Mouse (Mus musculus) retina, postnatal 7 days (tissue): ENCODE data around the gene Lrg1.
A peak's percentile ranks its signal among the peaks of the same experiment; 100 is the strongest.

Experiments
- DNase-seq: peaks from one replicate; pipeline ENCODE4 v3.0.0-alpha.2; 2012; ENCODE audit warnings: low read depth, low spot score

Lrg1 gene

DNA sequence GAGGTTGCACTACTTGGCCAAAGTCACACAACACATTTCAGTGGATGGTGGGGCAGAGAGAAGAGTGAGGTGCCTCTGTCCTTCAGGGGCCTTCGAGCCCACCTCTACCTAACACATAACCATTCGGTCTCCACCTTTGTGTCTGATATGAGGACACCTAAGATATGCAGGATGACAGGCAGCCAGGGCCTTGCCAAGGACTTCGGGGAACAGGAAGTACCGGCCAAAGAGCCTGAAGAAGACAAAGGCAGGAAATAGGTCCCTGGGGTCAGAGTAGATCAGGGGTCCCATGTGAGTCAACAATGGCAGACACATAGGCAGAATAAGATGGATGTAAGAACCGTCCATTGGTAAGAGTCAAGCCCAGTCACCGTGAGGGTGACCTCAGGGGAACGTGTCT, 14.8 kb upstream of the Lrg1 start:
- DNase-seq = no peak

DNA sequence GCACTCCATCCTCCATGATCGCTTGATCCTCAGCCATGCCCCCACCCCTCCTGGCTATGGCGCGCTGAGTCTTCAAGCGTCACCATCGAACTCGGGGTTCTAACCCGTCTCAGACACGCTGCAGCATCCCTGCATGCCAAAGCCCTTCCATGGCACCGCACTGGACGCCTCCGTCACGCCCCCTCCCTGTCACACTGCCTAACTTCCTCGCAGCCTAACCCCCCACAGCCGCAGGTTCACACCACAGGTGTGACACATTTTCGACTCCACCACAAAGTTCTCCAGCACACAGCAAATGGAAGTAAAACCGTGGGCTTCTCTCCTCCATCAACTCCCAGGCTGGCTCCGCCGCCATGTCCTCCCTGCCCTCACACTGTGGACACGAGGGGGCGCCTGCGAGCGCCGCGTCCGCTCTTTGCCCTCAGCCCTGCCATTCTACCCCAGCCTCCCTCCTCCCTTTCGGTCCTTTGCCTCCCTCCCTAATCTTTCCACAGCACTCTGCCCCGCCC, 12.7 kb upstream of the Lrg1 start:
- no peak for DNase-seq

DNA sequence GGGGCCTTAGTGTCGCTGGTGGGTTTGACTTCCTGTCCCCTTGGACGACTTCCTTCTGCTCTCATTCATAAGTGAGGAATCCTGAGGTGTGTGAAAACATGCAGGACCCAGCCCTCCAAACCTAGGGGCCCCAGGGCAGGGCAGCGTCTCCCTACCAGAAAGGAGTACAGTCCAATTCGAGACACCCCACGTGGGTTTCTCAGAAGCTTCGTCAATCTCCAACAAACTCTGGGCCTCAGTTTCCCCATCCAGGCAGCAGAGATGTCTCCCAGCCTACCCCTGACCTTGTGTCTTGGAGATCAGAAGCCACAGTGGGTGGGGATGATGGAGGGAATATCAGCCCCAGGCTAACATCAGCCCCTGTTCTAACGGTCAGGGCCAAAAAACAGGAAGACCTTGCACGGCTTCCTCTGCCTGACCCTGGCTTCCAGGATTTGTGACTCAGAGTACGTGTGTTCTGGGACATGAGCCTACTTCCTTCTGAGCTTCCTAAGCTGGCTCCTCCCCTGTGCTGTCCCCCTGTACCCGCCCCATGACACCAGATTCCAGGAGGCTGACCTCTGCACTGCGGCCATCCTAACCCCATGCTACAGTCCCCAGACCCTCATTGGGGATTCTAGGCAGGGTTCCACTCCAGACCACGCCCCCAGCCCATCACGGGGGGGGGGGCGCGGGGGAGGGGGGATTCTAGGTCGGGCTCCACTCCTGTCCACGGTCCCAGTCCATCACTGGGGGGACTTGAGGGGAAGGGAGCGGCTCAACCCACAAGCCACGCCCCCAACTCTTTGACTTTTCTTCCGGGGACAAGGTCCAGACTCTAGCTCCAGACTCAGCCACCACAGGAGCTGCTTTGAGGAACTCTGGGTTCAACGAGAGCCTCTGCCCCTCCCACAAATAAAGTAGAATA, 11.9 kb upstream of the Lrg1 start:
- no peak for DNase-seq

DNA sequence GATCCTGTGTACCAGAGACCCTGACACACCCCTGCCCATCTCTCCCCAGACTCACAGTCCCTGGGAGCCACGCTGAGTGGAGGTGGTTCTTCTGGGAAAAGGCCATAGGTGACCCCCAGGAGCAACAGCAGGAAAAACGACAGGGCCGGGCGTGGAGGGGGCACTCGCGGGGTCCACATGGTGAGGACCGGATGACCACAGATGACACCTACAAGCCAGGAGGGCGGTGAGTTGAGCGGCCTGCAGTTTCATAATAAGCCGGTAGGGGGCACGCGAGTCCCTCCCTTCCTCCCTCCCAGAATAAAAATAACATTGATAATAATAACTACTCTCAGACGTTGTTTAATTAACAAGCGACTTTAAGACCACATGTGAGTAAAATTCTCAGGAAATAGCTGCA, 10.9 kb upstream of the Lrg1 start:
- no peak for DNase-seq

DNA sequence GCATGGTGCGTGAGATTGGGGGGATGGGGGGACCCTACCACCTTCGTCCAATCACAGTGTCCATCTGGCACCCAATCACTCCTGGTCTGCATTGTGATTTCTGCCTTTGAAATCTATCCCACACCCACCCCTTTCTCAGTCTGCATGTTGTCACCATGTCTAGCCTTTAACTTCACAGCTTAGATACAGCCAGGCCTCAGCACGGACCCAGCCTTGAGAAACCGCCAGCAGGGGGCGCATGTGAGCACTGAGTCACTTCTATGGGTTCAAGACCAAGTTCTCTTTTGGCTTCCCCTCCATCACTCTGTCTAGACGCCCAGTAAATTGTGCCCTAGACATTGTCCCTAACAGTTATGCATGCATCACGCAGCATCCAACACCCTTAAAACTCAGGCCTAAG, 10.0 kb upstream of the Lrg1 start:
- no peak for DNase-seq

DNA sequence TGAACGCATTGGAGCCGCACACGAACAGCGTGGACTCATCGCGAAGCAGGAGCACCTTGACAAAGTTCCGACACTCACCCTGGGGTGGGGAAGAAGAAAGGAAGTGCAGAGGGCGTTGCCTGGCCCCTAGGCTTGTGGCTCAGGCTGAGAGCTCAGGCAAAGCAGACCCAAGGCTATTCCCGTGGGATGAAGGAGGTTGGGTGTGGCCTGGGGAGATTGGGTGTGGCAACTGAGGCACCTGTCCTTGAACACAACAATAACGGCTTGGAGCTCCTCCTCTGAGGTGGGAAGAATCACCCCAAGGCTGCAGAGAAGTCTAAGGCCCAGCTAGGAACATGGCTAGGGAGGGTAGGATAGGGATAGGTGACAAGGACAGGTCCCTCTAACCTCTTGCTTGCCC, 9.3 kb upstream of the Lrg1 start:
- DNase-seq = no peak

DNA sequence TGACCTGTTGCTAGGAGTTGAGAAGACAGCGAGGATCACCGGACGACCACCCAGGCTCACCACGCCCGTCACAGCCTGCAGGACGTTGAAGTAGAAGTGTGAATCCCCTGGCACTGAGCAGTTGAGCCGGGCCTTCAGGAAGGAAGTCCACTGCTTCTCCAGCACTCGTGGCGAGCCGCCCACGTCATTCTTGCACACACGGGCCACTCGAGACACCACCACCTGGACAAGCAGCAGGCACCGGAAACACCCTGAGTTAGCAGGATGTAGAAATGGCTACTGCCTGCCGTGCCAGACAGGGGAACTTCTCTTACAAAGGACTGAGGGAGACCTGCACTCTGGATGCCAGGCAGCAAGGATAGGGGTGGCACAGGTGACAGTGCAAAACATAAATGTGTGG, 6.4 kb upstream of the Lrg1 start:
- DNase-seq = no peak

DNA sequence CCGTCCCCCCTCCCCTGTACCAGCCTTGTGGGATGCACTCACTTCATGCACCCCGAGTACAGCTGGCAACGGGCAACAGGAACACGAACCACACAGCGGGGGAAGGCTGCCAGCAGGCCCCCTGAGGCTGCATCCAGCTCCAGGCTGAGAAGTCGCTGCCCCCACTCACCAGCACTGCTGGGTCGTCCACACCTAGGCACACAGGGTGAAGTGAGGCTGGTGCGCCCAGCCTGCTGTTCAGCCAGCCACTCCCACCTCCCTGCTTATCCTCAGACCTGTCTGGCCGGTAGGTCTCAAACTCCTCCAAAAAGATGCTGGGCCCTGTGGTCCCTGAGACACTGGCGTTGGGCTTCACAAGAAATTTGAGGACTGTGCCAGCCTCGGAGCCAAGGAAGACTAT, 4.4 kb upstream of the Lrg1 start:
- DNase-seq = no peak

DNA sequence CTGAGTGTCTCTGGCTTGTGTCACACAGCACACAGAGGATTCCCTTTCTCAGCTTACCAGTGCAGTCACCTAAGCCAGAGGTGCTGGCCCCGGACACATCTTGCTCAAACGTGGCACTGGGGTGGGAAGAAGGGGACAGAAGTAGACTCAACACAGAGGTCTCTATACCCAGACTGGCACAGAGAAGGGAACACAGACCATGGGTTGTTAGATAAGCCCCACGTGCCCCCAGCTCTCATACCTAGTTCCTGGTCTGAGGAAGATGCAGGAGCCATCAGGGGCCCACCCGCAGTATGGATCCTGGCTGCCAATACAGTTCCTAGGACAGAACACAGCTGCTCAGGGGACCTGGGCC, 3.5 kb upstream of the Lrg1 start:
- DNase-seq = no peak

DNA sequence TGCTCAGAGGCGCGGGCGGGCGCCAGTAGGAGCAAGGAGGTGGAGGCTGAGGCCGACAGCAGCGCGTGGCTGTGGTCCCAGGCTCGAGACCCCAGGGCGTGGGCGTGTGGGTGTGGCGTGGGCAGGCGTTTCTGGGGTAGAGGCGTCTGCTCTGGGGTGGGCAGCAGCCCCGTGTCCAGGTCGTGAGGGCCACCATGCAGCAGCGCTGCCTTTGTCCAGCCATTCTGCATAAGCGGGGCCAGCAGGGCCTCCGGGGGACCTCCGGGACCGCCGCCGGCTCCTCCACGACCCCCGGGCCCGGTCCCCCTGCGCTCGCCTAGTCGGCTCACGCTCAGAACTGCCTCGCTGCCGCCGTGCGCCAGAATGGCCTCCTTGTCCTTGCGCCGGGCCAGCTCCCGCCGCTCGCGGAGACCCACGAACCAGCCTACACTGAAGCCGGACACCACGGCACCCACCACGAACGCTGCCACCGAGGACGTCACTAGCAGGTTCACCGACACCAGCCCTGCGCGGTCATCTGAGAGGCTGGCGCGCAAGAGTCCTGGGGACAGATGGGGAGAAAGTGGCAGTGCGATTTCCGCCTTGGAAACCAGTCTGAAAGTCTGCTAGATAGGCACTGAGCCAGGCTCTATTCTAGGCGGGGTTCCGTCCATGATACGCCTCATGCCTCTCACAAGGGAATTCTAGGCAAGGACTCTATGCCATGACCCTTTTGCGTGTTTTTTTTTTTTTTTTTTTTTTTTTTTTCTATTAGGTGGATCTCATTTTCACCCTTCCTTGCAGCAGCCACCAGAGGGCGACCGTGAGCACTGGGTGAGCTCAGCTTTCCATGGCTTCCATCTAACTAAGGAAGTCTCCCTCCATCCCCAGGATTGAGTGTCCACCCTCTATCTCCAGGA, 2.8 kb upstream of the Lrg1 start:
- DNase-seq = peak; percentile 62

DNA sequence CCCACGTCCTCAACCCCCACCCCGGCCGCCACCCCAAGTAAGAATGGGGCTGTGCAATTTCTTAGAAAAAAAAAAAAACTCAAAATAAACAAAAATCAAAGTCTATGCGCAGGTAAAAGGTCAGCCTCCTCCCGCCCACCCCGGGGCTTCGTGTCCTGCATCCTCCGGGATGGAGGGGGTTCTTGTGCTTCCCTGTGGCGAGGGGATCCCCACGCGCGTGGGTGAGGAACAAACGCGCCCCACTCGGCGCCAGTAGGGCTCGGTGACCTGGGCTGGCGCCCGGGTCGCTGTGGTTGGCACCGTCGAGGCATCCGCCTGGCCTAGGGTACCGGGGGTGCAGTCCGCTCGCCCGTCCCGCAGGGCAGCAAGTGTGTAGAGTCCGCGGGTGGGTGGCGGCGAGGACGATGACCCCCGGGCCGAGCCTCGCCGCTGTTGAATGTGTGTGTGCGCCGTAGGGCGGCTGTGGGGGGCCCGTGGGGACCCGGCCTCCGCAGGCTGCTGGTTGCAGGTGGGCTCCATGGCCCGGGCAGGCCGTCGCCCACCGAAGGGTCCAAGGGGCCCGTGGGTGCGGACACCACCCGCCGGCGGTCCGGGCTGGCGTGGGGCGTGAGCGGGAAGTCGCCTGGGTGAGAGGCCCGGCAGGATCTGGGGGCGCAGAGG, 2.0 kb upstream of the Lrg1 start:
- no peak for DNase-seq

DNA sequence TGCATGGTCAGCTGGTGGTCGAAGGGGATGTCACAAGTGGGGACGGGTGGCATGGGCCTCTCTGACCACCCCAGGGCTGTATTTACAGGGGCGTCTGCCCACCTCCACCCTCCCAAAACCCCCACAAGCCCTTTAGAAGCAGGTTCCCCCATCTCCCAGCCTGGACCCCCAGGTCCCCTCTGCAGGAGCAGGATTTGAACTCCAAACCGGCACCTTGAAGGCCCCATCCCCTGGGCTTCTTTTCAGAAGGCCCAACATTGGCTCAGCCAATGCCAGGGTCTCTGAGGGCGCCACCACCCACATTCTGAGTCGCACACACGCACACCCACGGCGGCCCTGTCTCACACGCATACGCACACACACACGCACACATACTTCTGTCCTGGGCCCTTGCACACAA, 1.4 kb upstream of the Lrg1 start:
- DNase-seq = no peak

DNA sequence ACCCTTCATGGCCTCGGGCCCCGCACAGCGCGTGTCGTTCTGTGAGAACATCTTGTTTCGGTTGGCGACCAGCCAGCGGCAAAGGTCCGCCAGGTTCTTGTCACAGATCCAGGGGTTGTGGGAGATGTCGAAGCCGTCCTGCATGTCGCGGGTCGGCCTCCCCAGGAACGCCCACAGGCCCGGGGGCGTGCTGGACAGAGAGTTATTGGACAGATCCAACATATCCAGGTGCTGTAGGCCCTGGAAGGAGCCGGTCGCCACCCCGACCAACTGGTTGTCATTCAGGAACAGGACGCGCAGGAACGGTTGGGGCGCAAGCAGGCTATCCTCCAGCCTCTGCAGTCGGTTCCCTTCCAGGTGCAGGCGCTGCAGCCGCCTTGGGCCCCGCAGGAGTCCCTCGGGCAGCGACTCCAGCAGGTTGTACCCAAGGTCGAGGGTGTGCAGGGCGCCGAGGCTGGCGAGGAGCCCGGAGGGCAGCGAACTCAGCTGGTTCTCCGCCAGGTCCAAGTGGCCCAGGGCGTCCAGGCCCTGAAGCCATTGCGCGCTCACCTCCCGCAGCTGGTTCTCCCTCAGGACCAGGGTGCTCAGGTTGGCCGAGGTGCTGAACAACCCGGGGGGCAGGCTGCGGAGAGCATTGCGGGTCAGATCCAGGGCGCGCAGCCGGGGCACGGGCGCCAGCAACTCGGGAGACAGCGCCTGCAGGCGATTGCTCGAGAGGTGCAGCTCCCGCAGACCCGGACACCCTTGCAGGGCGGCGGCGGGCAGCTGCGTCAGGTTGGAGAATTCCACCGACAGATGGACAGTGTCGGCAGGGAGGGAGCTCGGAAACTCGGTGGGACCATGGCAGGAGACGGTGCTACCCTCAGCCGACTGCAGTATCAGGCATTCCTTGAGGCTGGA, 1.6 kb downstream of the Lrg1 start:
- DNase-seq = no peak

DNA sequence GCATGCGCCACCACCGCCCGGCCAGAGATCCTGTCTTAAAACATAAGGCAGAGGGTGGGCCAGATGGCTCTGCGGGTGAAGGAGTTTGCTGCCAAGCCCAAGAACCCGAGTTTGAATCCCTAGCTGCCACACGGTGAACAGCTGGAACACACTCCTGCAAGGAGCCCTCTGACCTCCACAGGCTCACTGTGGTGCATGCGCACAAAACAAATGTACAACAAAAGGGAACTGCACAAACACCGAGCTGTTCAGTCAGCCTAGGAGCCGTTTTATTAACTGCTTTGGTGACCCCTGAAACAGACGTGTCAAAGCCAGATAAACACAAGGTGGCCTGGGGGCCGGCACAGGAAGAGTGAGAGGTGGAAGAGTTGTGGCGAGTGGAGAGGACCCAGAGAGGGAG, 2.4 kb downstream of the Lrg1 start:
- no peak for DNase-seq

DNA sequence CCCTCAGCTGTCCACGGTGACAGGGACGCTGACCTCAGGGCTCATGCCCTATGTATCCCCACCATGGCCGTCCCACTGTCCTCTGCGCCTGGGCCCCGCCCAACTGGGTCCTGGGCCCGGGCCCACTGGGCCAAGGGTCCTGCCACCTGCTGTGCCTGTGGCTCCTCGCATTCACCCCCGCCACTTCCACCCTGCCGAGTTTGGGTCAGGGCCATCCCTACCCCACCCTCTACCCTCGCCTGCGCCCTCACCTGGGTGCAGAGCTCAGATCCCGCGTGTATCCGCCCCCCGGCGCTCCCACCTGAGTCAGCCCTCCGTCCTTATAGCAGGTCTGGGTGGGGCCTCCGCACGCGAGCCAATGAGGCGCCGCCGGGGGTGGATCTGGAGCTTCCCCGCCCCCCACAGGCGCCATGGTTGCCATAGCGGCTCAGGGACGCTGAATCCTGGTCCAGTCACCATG, 4.5 kb downstream of the Lrg1 start, which contains the start of gene Plin5:
Gene Plin5, minus strand, starts transcription at position 346 of the 460 bp plus-strand sequence.
- DNase-seq = no peak

DNA sequence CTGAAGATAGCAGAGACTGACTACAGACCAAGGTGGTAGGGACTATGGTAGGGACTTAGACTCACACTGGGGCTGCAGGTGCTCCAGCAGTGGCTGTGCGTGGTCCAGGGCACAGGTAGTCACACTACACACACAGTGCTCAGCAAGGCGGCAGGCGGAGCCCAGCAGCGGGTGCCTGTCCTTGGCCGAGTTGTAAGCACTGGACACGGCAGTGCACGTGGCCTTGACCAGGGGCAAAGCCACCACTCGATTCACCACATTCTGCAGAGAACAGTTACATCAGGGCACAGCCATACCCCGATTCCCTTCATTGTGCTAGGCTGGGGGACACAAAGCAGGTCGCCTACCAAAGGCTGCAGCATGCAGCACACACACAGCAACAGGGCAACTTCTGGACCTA, 5.6 kb downstream of the Lrg1 start:
- DNase-seq = no peak

DNA sequence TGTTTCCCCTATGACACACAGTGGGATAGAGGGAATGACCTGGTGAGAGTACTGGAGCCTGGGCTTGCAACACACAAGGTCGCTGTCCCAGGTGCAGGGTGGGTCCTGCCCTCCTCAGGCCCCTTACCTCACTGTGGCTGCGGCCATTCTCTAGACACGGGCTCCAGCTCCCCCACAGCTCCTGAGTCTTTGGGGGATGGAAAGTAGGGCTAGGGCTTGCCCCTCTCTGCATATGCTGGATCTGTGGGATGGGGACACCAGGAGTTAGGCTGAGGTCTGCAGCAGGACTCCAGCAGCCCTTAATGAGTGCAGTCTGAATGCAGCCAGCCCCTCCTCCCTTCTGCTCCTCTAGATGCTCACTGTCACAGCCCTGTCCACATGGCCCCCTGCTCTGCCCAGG, 9.1 kb downstream of the Lrg1 start:
- DNase-seq = no peak

DNA sequence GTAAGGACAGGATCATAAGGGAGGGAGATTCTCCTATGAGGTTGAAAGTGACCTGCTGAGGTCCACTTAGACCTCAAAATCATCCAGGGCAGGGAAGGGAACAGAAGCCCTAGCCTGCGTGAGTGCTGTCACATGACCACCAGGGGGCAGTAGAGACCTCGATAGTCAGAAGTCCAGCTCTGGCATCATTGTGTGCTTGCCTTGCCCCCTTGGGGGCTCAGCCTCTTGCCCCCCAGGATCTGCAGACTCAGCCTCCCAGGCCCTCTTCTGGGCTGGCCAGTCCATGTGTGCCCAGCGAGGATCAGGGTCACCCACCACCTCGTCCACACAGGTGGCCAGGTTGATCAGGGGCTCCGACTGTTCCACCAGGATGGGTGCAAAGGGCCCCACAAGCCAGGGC, 9.9 kb downstream of the Lrg1 start:
- peak; percentile 63 for DNase-seq

DNA sequence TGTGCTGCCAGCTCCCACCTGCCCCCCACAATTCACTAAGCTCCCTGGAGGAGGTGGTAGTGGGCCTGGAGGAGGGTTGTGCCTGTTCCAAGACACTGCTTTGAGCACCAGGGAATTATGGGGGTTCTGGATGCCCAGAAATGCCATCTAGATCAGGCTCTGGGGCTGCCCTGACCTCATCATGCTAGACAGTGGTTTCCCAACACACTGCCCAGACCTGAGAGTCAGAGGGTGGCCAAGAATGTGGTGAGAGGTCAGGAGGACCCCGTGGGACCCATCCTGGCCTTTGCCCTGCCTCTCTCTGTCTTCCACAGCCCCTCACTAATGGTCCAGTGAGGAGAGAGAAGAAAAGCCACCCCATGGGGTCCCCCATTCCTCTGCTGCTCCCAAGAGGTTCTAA, 10.8 kb downstream of the Lrg1 start:
- DNase-seq = no peak

DNA sequence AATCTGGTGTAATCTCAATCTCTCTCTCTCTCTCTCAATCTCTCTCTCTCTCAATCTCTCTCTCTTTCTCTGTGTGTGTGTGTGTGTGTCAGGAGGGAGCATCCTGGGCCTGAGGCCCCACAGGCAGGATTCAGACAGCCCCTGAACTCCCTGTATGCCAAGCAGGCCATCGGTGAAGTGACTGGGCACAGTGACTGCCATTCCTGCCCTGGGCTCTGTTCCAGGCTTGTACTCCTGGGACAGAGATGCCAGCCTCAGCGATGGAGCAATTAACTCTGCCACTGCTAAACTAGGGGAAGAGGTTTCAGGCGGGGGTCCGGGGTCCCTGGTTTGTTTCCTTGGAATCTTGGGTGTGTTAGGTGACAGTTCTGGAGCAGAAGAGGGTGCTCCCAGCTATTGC, 11.2 kb downstream of the Lrg1 start:
- no peak for DNase-seq
